Mouse (Mus musculus): ENCODE measurements around the gene Cd300a.

DNA sequence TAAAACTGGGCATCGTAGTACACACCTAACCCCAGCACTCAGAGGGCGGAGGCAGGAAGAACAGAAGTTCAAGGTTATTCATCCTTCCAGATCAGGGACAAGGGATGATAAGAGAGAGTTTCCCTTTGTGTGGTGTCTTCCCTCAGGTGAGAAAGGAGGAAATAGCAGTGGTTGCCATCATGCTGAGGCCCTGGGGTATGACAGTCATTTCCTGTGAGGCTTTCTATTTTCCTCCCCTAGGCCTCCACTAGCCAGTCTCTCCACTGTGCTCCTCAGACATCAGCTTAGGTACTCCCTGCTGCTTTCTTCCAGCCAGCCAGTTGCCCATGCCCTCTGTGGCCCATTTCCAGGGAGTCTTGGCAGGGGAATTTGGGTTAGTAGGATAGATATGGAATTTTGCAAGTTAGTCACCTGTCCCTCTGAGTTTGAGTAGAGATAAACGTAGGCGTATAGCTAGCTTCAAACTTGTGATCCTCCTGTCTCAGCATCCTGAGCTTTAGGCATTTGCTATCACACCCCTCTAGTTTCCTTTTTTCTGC is 6.5 kb upstream of the Cd300a start:
- no peak for TF ChIP-seq CTCF (IDR thresholded peaks at IDR 0.05; ENCODE audit: insufficient read depth, low read length)
- no peak for TF ChIP-seq POLR2A (IDR thresholded peaks at IDR 0.05; ENCODE audit: borderline replicate concordance, extremely low read depth, low read depth, low read length)
